Mouse (Mus musculus): ENCODE results near the gene Peg12. TPM values are rescaled to one million over a fixed set of nuclear protein-coding genes. Genes with fewer than 3 reads are reported as not detected.

The Peg12 gene
- under 1 TPM; 0.27 to 0.67 TPM for total RNA-seq (2021)
- long read RNA-seq, experiment 1, result 0 reads
- long read RNA-seq, experiment 2, partial matches to known transcripts, result 0 of 1 reads
- long read RNA-seq, experiment 2, other reads (novel, unspliced or antisense), result 0 of 1 reads

GRCm38 (mm10) chr7:62463878-62464755, at the start of gene Peg12:
Peg12 (minus strand) TSS chr7:62464510.
- H3K27ac ChIP-seq, result no peak within 1 kb of the TSS
- peak; percentile 9 to 10 for DNase-seq (ENCODE audit: low spot score in 2 of 2)
- peak; percentile 85 for TF ChIP-seq CTCF (conservative IDR thresholded peaks at IDR 0.05)

GRCm38 (mm10) chr7:62486139-62486538, 21.8 kb upstream of the Peg12 start:
- TF ChIP-seq CTCF (conservative IDR thresholded peaks at IDR 0.05), result no peak
- no peak overlapping the region for H3K27ac ChIP-seq
- no peak overlapping the region for H3K4me3 ChIP-seq
- DNase-seq (ENCODE audit: low spot score in 2 of 2), result no peak

More at GRCm38 (mm10) chr7:62463878-62464755, at the start of gene Peg12:
- H3K4me3 ChIP-seq, result peak within 1 kb of the TSS; percentile 55

- no peak for DNase-seq (ENCODE audit: low spot score in 2 of 2)
- no peak overlapping the region for H3K27ac ChIP-seq
- H3K4me3 ChIP-seq, result peak overlapping the region; percentile 55
- no peak for TF ChIP-seq CTCF (conservative IDR thresholded peaks at IDR 0.05)
Observed at GRCm38 (mm10) chr7:62463007-62463877, 1.1 kb downstream of the Peg12 start.

- H3K27ac ChIP-seq, result no peak overlapping the region
- no peak for DNase-seq (ENCODE audit: low spot score in 2 of 2)
- H3K4me3 ChIP-seq, result no peak overlapping the region; the same call in 1 of the 2 replicates
- TF ChIP-seq CTCF (conservative IDR thresholded peaks at IDR 0.05), result no peak
Observed at GRCm38 (mm10) chr7:62462229-62463006, 1.9 kb downstream of the Peg12 start.

GRCm38 (mm10) chr7:62452353-62452752, 12.0 kb downstream of the Peg12 start:
- TF ChIP-seq CTCF (conservative IDR thresholded peaks at IDR 0.05), result no peak

GRCm38 (mm10) chr7:62445431-62446165, 18.7 kb downstream of the Peg12 start:
- no peak overlapping the region for H3K4me3 ChIP-seq
- no peak for DNase-seq (ENCODE audit: low spot score in 2 of 2)
- H3K27ac ChIP-seq, result no peak overlapping the region
- TF ChIP-seq CTCF (conservative IDR thresholded peaks at IDR 0.05), result no peak

More at GRCm38 (mm10) chr7:62452353-62452752, 12.0 kb downstream of the Peg12 start:
- DNase-seq (ENCODE audit: low spot score in 2 of 2), result no peak
- Histone ChIP-seq H3K4me3 (no peak overlapping the region), H3K27ac (no peak overlapping the region)

- Histone ChIP-seq H3K27ac (no peak overlapping the region), H3K4me3 (no peak overlapping the region)
- DNase-seq (ENCODE audit: low spot score in 2 of 2), result no peak
- peak; percentile 60 for TF ChIP-seq CTCF (conservative IDR thresholded peaks at IDR 0.05)
Observed at GRCm38 (mm10) chr7:62436394-62436793, 27.9 kb downstream of the Peg12 start.

- Histone ChIP-seq H3K27ac (no peak overlapping the region), H3K4me3 (no peak overlapping the region)
- no peak for DNase-seq (ENCODE audit: low spot score in 2 of 2)
- TF ChIP-seq CTCF (conservative IDR thresholded peaks at IDR 0.05), result peak; percentile 74
Observed at GRCm38 (mm10) chr7:62433243-62433642, 31.1 kb downstream of the Peg12 start.

- peak in 1 of 2 experiments; percentile 27 for DNase-seq (ENCODE audit: low spot score in 2 of 2)
- Histone ChIP-seq H3K27ac (no peak overlapping the region), H3K4me3 (no peak overlapping the region)
- TF ChIP-seq CTCF (conservative IDR thresholded peaks at IDR 0.05), result peak; percentile 85
Observed at GRCm38 (mm10) chr7:62428337-62428736, 36.0 kb downstream of the Peg12 start.

GRCm38 (mm10) chr7:62423210-62423609, 41.1 kb downstream of the Peg12 start:
- DNase-seq (ENCODE audit: low spot score in 2 of 2), result no peak
- no peak for TF ChIP-seq CTCF (conservative IDR thresholded peaks at IDR 0.05)
- H3K4me3 ChIP-seq, result no peak overlapping the region
- no peak overlapping the region for H3K27ac ChIP-seq

GRCm38 (mm10) chr7:62420566-62420965, 43.7 kb downstream of the Peg12 start:
- H3K4me3 ChIP-seq, result peak overlapping the region; percentile 52; the same call in 1 of the 2 replicates
- H3K27ac ChIP-seq, result no peak overlapping the region
- DNase-seq (ENCODE audit: low spot score in 2 of 2), result no peak
- no peak for TF ChIP-seq CTCF (conservative IDR thresholded peaks at IDR 0.05)
